9 mouse cellular contexts compared by ENCODE assay signal in the genomic region with DNA sequence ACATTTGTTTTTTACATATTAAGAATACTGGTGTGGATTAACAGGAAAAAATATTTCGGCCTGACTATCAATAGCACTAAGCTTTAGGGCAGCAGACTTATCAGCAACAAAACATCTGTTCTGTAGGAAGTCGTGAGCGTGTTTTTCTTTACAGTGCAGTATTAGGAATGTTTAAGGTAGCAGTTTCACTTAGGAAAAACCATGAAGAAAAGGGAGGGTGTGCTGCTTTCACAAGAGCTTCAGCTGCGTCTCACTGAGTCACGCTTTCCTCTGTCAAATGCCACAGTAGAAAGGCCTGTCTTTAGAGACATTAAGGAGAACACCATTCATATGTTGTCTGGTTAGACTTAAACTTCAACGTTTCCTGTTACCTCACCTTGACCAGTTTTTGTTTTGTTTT. TPM values are rescaled to one million over a fixed set of nuclear protein-coding genes. Genes with fewer than 3 reads are reported as not detected.
DNase-seq lines count a peak whose midpoint lies in the region; ATAC-seq and TF ChIP-seq lines count a peak whose summit lies in the region.
"Had no signal": no experiment of that assay in that cellular context is flagged by ENCODE, and none has a peak within 500 bp of the region (broad histone marks: within the 10 kb centered on the region; RNA-seq: fewer than 3 reads in every experiment).

No protein-coding gene starts in this region.

- no peak overlapping the region for H3K4me2 ChIP-seq in stomach, postnatal 0 days (replicated peaks; ENCODE audit: low read depth)
- H3K4me2 ChIP-seq: midbrain, embryonic 12.5 days had no signal

- no peaks in the 10 kb centered on the region for H3K36me3 ChIP-seq in stomach, postnatal 0 days (ENCODE audit: control insufficient read depth, insufficient read depth, low read length)

- no peak for TF ChIP-seq EP300 in stomach, postnatal 0 days (optimal IDR thresholded peaks at IDR 0.05)

- 31% methylated on average over 6 of the region's 6 CpGs for WGBS in stomach, postnatal 0 days

- H3K9me3 ChIP-seq in stomach, postnatal 0 days (ENCODE audit: control insufficient read depth, low read length) = no peaks in the 10 kb centered on the region
- H3K9me3 ChIP-seq: midbrain, embryonic 12.5 days had no signal

- peak overlapping the region; percentile 49 for H3K27ac ChIP-seq in stomach, postnatal 0 days (replicated peaks)
- H3K27ac ChIP-seq: midbrain, embryonic 12.5 days had no signal

- H3K27me3 ChIP-seq in stomach, postnatal 0 days (ENCODE audit: control insufficient read depth, insufficient read depth, low read length) = no peaks in the 10 kb centered on the region
- H3K27me3 ChIP-seq: midbrain, embryonic 12.5 days had no signal

- no peak overlapping the region for H3K4me3 ChIP-seq in stomach, postnatal 0 days (ENCODE audit: low read depth, low read length)
- H3K4me3 ChIP-seq: midbrain, embryonic 12.5 days had no signal

- no peak for TF ChIP-seq CTCF in stomach, postnatal 0 days (IDR thresholded peaks at IDR 0.05; ENCODE audit: low read depth)

- H3K9ac ChIP-seq in stomach, postnatal 0 days (ENCODE audit: low read length) = no peak overlapping the region
- H3K9ac ChIP-seq: midbrain, embryonic 12.5 days had no signal

- H3K4me1 ChIP-seq in stomach, postnatal 0 days (replicated peaks; ENCODE audit: control insufficient read depth, insufficient read depth) = no peaks in the 10 kb centered on the region

- ATAC-seq in inflammation-experienced regulatory T-cells, adult 6 months = peak; percentile 44
- ATAC-seq in stomach, postnatal 0 days (ENCODE audit: low FRiP score, low TSS enrichment) = no peak

- DNase-seq in embryo, embryonic 11 days = peak; percentile 13
- no peak for DNase-seq in embryo, embryonic 10.5 days (ENCODE audit: low spot score)
- peak; percentile 24 for DNase-seq in right cerebral cortex, adult 18-20 months
- DNase-seq in right cerebral cortex, postnatal 14 days = no peak
- no peak for DNase-seq in stomach, postnatal 0 days (ENCODE audit: low spot score)
- no peak for DNase-seq in retina, embryonic 14.5 days (ENCODE audit: low spot score)
- DNase-seq in thymus, postnatal 14 days = no peak

RNA-seq across cellular contexts. Expression of a gene that starts 5.1 kb away (rescaled TPM):
- polyA plus RNA-seq in inflammation-experienced regulatory T-cells, adult 6 months (2017; shearing (Covaris generic)) = 10 to 100 TPM; 45.5 to 53.7 (median 47.8) TPM
- 19.6 and 21.9 TPM in 2 replicates for polyA plus RNA-seq in stomach, postnatal 0 days (2015; fragmentation: Nextera tagmentation; extraction: Ambion mirVana)

Comparison
In these comparisons a context has a peak if more than half of its experiments do, and no peak if none do; other contexts are left out.
1. DNase-seq: peak in embryo, embryonic 11 days (single experiment) and right cerebral cortex, adult 18-20 months (single experiment); none in embryo, embryonic 10.5 days (single experiment), right cerebral cortex, postnatal 14 days (single experiment), stomach, postnatal 0 days (single experiment), retina, embryonic 14.5 days (single experiment) and thymus, postnatal 14 days (single experiment).